Mouse (Mus musculus) ES-Bruce4 (cell line): ENCODE measurements at regions not wholly inside any gene's neighbourhood (a gene's known extent, or its start where the extent isn't known, plus 50 kb on each side); places are given as distances from the start of the nearest gene placed in this dataset.

ENCODE experiments used
- CTCF ChIP-seq: IDR thresholded peaks from one replicate; pipeline ENCODE4 v1.8.1; 2011; ENCODE audit warnings: low read depth, low read length
- EP300 ChIP-seq: IDR thresholded peaks from 2 replicates; pipeline ENCODE4 v1.6.1; 2011; ENCODE audit warnings: low read depth, low read length; ENCODE audit not compliant: insufficient read depth
- POLR2A ChIP-seq: IDR thresholded peaks from one replicate; pipeline ENCODE4 v1.8.1; 2011; ENCODE audit warnings: low read length; ENCODE audit not compliant: insufficient read depth

GRCm38 (mm10) chr5:51933331-51933730, 257.0 kb downstream of the Dhx15 start:
- TF ChIP-seq CTCF, result no peak
- TF ChIP-seq POLR2A, result no peak
- TF ChIP-seq EP300, result no peak
